Mouse (Mus musculus) hindbrain, embryonic 11.5 days (tissue): ENCODE data around the gene Usp1. TPM values are rescaled to one million over a fixed set of nuclear protein-coding genes. Genes with fewer than 3 reads are reported as not detected.
A peak's percentile ranks its signal among the peaks of the same experiment; 100 is the strongest.
"Not testable (repeated sequence)": the region's sequence is repeated elsewhere in the genome, so short reads cannot be mapped to it uniquely, and the experiment has no call there.

Experiments used
- ATAC-seq: fragments of 200-750 bp; cut with Nextera tagmentation; 2 replicates; pipeline ENCODE4 v1.8.0; 2017; ENCODE audit warnings: mild to moderate bottlenecking, moderate TSS enrichment, moderate library complexity; ENCODE audit not compliant: low FRiP score
- DNase-seq: peaks from one replicate; pipeline ENCODE4 v3.0.0-alpha.2; 2015; ENCODE audit warnings: low spot score
- H3K27ac ChIP-seq: fragments of 300-500 bp; sonication (generic); 2 replicates; pipeline ENCODE4 v1.5.1; 2014; ENCODE audit warnings: mild to moderate bottlenecking, low read depth, low read length
- H3K27me3 ChIP-seq: fragments of 300-500 bp; sonication (generic); 2 replicates; pipeline ENCODE4 v1.6.1; 2014; ENCODE audit warnings: mild to moderate bottlenecking, low read length, moderate library complexity, mixed read lengths; ENCODE audit not compliant: control insufficient read depth, insufficient read depth
- H3K36me3 ChIP-seq: fragments of 300-500 bp; sonication (generic); 2 replicates; pipeline ENCODE4 v1.6.1; 2014; ENCODE audit warnings: mild to moderate bottlenecking, low read length, moderate library complexity, mixed read lengths; ENCODE audit not compliant: control insufficient read depth, insufficient read depth
- H3K4me1 ChIP-seq: fragments of 300-500 bp; sonication (generic); replicated peaks from 2 replicates; pipeline ENCODE4 v1.6.1; 2014; ENCODE audit warnings: low read length, mixed read lengths; ENCODE audit not compliant: control insufficient read depth, insufficient read depth
- H3K4me2 ChIP-seq: fragments of 300-500 bp; sonication (generic); replicated peaks from 2 replicates; pipeline ENCODE4 v1.6.1; 2014; ENCODE audit warnings: mild to moderate bottlenecking, low read depth, low read length
- H3K4me3 ChIP-seq: fragments of 300-500 bp; sonication (generic); 2 replicates; pipeline ENCODE4 v1.5.1; 2014; ENCODE audit warnings: low read depth, low read length
- H3K9ac ChIP-seq: fragments of 300-500 bp; sonication (generic); 2 replicates; pipeline ENCODE4 v1.6.1; 2014; ENCODE audit warnings: low read depth, low read length
- H3K9me3 ChIP-seq: fragments of 300-500 bp; sonication (generic); 2 replicates; pipeline ENCODE4 v1.6.1; 2016; ENCODE audit warnings: low read length; ENCODE audit not compliant: control insufficient read depth
- WGBS: fragments of 180-500 bp; shearing (Covaris S2); extraction: QIAGEN DNeasy Blood & Tissue Kit; methylation state at CpG from one replicate; pipeline ENCODE4 v1.1.7; 2014; 5-methylcytosine and 5-hydroxymethylcytosine counted together
- polyA plus RNA-seq: library from polyadenylated mRNA; unstranded; fragments of >200 nt; fragmentation: Nextera tagmentation; extraction: Ambion mirVana; gene quantifications from 2 replicates; pipeline ENCODE4 v1.2.1, GENCODE M21; 2014

Gene Usp1
- polyA plus RNA-seq, 1 experiment from 2014 or later, result 112 TPM

- Histone ChIP-seq H3K27me3 (no peaks in the 10 kb centered on the region), H3K36me3 (no peaks in the 10 kb centered on the region), H3K4me1 (no peaks in the 10 kb centered on the region; the same call in 1 of the 2 replicates), H3K4me3 (peak overlapping the region; percentile 95), H3K27ac (peak overlapping the region; percentile 99), H3K4me2 (peak overlapping the region; percentile 80), H3K9ac (peak overlapping the region; percentile 78), H3K9me3 (no peaks in the 10 kb centered on the region)
- DNase-seq, result peak; percentile 95
- peak; percentile 97 for ATAC-seq
- WGBS, result under 1% methylated on average over 52 of the region's 53 CpGs
Observed at GRCm38 (mm10) chr4:98922643-98923567, 705 bp upstream of the Usp1 start.

- WGBS, result under 1% methylated on average over 56 of the region's 66 CpGs
- DNase-seq (peak; percentile 29), ATAC-seq (peak; percentile 28; the same call in 1 of the 2 replicates)
- H3K4me3 ChIP-seq, result peak overlapping the region; percentile 95
- peak overlapping the region; percentile 99 for H3K27ac ChIP-seq
- no peaks in the 10 kb centered on the region; the same call in 1 of the 2 replicates for H3K4me1 ChIP-seq
- H3K9ac ChIP-seq, result peak overlapping the region; percentile 95
- H3K36me3 ChIP-seq, result no peaks in the 10 kb centered on the region
- peak overlapping the region; percentile 78 for H3K4me2 ChIP-seq
- H3K27me3 ChIP-seq, result no peaks in the 10 kb centered on the region
- no peaks in the 10 kb centered on the region for H3K9me3 ChIP-seq
Observed at GRCm38 (mm10) chr4:98924071-98924905, 678 bp downstream of the Usp1 start.

- ATAC-seq (no peak), DNase-seq (no peak)
- H3K36me3 ChIP-seq, result no peaks in the 10 kb centered on the region
- 0% methylated on average over 2 of the region's 2 CpGs for WGBS
- no peak overlapping the region for H3K27ac ChIP-seq
- no peaks in the 10 kb centered on the region for H3K27me3 ChIP-seq
- H3K4me3 ChIP-seq, result peak overlapping the region; percentile 95
- H3K4me1 ChIP-seq, result no peaks in the 10 kb centered on the region; the same call in 1 of the 2 replicates
- peak overlapping the region; percentile 95 for H3K9ac ChIP-seq
- H3K4me2 ChIP-seq, result peak overlapping the region; percentile 78
- no peaks in the 10 kb centered on the region for H3K9me3 ChIP-seq
Observed at GRCm38 (mm10) chr4:98924906-98925178, 1.2 kb downstream of the Usp1 start.

- WGBS, result 32% methylated on average over 6 of the region's 6 CpGs
- H3K9ac ChIP-seq, result peak overlapping the region; percentile 95; the same call in 1 of the 2 replicates
- no peaks in the 10 kb centered on the region for H3K9me3 ChIP-seq
- peak overlapping the region; percentile 95 for H3K4me3 ChIP-seq
- H3K27ac ChIP-seq, result no peak overlapping the region
- H3K36me3 ChIP-seq, result no peaks in the 10 kb centered on the region
- no peak for DNase-seq
- ATAC-seq, result no peak
- H3K27me3 ChIP-seq, result no peaks in the 10 kb centered on the region
- H3K4me2 ChIP-seq, result peak overlapping the region; percentile 78
- H3K4me1 ChIP-seq, result no peaks in the 10 kb centered on the region; the same call in 1 of the 2 replicates
Observed at GRCm38 (mm10) chr4:98925250-98925781, 1.7 kb downstream of the Usp1 start.

- ATAC-seq (no peak), DNase-seq (no peak)
- Histone ChIP-seq H3K9ac (no peak overlapping the region), H3K27me3 (no peaks in the 10 kb centered on the region), H3K4me3 (no peak overlapping the region), H3K4me1 (no peaks in the 10 kb centered on the region), H3K4me2 (no peak overlapping the region), H3K36me3 (no peaks in the 10 kb centered on the region), H3K27ac (no peak overlapping the region), H3K9me3 (no peaks in the 10 kb centered on the region)
- WGBS, result 90% methylated on average over 6 of the region's 6 CpGs
Observed at GRCm38 (mm10) chr4:98936036-98936435, 12.4 kb downstream of the Usp1 start.

GRCm38 (mm10) chr4:98938210-98938609 is 14.6 kb downstream of the Usp1 start:
- H3K4me2 ChIP-seq, H3K9ac ChIP-seq, H3K4me3 ChIP-seq, H3K9me3 ChIP-seq, DNase-seq, H3K27me3 ChIP-seq, H3K36me3 ChIP-seq, H3K27ac ChIP-seq, H3K4me1 ChIP-seq, ATAC-seq: not testable (repeated sequence)
- 90% methylated on average over 6 of the region's 6 CpGs for WGBS

GRCm38 (mm10) chr4:98950563-98950962 is 27.0 kb downstream of the Usp1 start:
- no peaks in the 10 kb centered on the region for H3K27me3 ChIP-seq
- ATAC-seq, result no peak
- H3K9me3 ChIP-seq, result no peaks in the 10 kb centered on the region
- no peak overlapping the region for H3K27ac ChIP-seq
- no peak overlapping the region for H3K4me3 ChIP-seq
- H3K9ac ChIP-seq, result no peak overlapping the region
- H3K4me2 ChIP-seq, result no peak overlapping the region
- H3K36me3 ChIP-seq, result no peaks in the 10 kb centered on the region
- no peaks in the 10 kb centered on the region for H3K4me1 ChIP-seq
- DNase-seq, result no peak

- 94% methylated on average over 8 of the region's 8 CpGs for WGBS
- Histone ChIP-seq H3K27me3 (no peaks in the 10 kb centered on the region), H3K4me1 (no peaks in the 10 kb centered on the region), H3K27ac (no peak overlapping the region), H3K36me3 (no peaks in the 10 kb centered on the region), H3K9me3 (no peaks in the 10 kb centered on the region), H3K4me2 (no peak overlapping the region), H3K4me3 (no peak overlapping the region), H3K9ac (no peak overlapping the region)
- ATAC-seq (no peak), DNase-seq (no peak)
Observed at GRCm38 (mm10) chr4:98955986-98956385, 32.4 kb downstream of the Usp1 start.
